In the genomic region with DNA sequence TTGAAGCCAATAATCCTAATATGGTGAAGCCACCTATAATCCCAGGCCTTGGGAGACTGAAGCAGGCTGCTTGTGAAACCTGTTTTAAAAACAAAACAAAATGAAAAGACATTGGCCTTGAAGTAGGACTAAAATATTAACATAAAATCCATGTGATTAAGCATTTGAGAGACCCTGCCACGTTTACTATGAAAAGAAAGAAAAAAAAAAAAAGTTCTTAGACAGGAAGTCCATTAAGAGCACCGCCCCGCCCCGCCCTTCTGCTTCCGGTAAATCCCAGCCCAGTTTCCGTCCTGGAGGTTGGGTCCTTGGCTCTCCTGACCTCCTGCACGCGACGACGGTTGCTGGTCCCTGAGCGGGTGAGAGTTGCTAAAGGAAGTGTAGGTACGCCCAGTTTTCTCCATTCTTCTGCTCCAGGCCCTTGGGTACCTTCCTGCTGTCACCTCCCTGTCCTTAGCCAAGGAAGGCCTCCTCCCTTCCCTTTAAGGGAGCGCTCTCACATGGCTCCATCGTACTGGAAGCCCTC, we compare ENCODE assay signal across 27 mouse cellular contexts. TPM values are rescaled to one million over a fixed set of nuclear protein-coding genes. Genes with fewer than 3 reads are reported as not detected.
A peak's percentile ranks its signal among the peaks of the same experiment; 100 is the strongest.
DNase-seq lines count a peak whose midpoint lies in the region; ATAC-seq and TF ChIP-seq lines count a peak whose summit lies in the region.
"Had no signal": no experiment of that assay in that cellular context is flagged by ENCODE, and none has a peak within 500 bp of the region (broad histone marks: within the 10 kb centered on the region; RNA-seq: fewer than 3 reads in every experiment).

A gene (plus strand): TSS at position 291 of the 526 bp plus-strand sequence.

- H3K79me2 ChIP-seq in heart, adult 2 months (replicated peaks; ENCODE audit: control insufficient read depth, insufficient read depth, low read length), result no peaks in the 10 kb centered on the region
- H3K79me2 ChIP-seq in CH12.LX (replicated peaks; ENCODE audit: control insufficient read depth, extremely low read depth, insufficient read depth, poor library complexity, severe bottlenecking), result no peaks in the 10 kb centered on the region

- TF ChIP-seq RAD21 in CH12.LX (IDR thresholded peaks at IDR 0.05; ENCODE audit: low read depth, low read length), result no peak

- H3K9ac ChIP-seq in heart, adult 2 months (ENCODE audit: low read depth, low read length), result no peak within 1 kb of the TSS
- H3K9ac ChIP-seq in liver, embryonic 13.5 days, result no peak within 1 kb of the TSS
- H3K9ac ChIP-seq in liver, embryonic 11.5 days (ENCODE audit: low read depth, low read length), result no peak within 1 kb of the TSS
- H3K9ac ChIP-seq in CH12.LX (ENCODE audit: insufficient read depth, low read depth), result no peak within 1 kb of the TSS
- H3K9ac ChIP-seq: embryonic facial prominence, embryonic 12.5 days; heart, embryonic 13.5 days; limb, embryonic 13.5 days; liver, embryonic 15.5 days had no signal

- H3K27ac ChIP-seq in heart, adult 2 months, result no peak within 1 kb of the TSS
- H3K27ac ChIP-seq in liver, embryonic 13.5 days, result no peak within 1 kb of the TSS
- no peak within 1 kb of the TSS for H3K27ac ChIP-seq in liver, embryonic 11.5 days (ENCODE audit: low read depth, low read length)
- no peak within 1 kb of the TSS for H3K27ac ChIP-seq in CH12.LX (ENCODE audit: insufficient read depth, low read depth)
- H3K27ac ChIP-seq: embryonic facial prominence, embryonic 12.5 days; heart, embryonic 13.5 days; limb, embryonic 13.5 days; liver, embryonic 15.5 days; stomach, postnatal 0 days had no signal

- WGBS in heart, adult 2 months, result 62% methylated on average over 14 of the region's 14 CpGs
- 60% methylated on average over 14 of the region's 14 CpGs for WGBS in liver, embryonic 13.5 days (ENCODE audit: insufficient replicate concordance)
- 70% methylated on average over 14 of the region's 14 CpGs for WGBS in liver, embryonic 11.5 days

- TF ChIP-seq CTCF in heart, adult 2 months (IDR thresholded peaks at IDR 0.05), result no peak
- no peak for TF ChIP-seq CTCF in CH12.LX (conservative IDR thresholded peaks at IDR 0.05 in 1 of 2, IDR thresholded peaks at IDR 0.05 in 1 of 2; ENCODE audit: low read depth in 2 of 2, low read length in 2 of 2)

- no peak for TF ChIP-seq EP300 in heart, adult 2 months (IDR thresholded peaks at IDR 0.05; ENCODE audit: insufficient read depth, low read depth, low read length)
- no peak for TF ChIP-seq EP300 in CH12.LX (IDR thresholded peaks at IDR 0.05; ENCODE audit: low read length)

- DNase-seq in heart, adult 2 months, result peak; percentile 10 to 24
- no peak for DNase-seq in heart, postnatal 14 days
- DNase-seq in liver, embryonic 13.5 days, result peak; percentile 1
- no peak for DNase-seq in liver, embryonic 11.5 days (ENCODE audit: low spot score)
- no peak for DNase-seq in CH12.LX (ENCODE audit: extremely low read depth)
- DNase-seq in R1 (ENCODE audit: low read depth, low spot score), result peak; percentile 82
- no peak for DNase-seq in right cerebral cortex, adult 18-20 months
- DNase-seq in MN1 (ENCODE audit: low spot score), result no peak
- DNase-seq: adrenal gland, adult 8-10 months; cerebellum, adult 9-10 months; gastrocnemius, postnatal 25 days; heart, postnatal 4 days; layer of hippocampus, postnatal 36 days; retina, postnatal 1 day; right cerebral cortex, postnatal 4 days; thymus, postnatal 36 days had no signal

- no peaks in the 10 kb centered on the region for H3K27me3 ChIP-seq in heart, adult 2 months (ENCODE audit: control insufficient read depth, insufficient read depth, low read length)
- no peaks in the 10 kb centered on the region for H3K27me3 ChIP-seq in liver, embryonic 13.5 days
- H3K27me3 ChIP-seq in liver, embryonic 11.5 days (replicated peaks; ENCODE audit: control insufficient read depth, insufficient read depth, low read length), result no peaks in the 10 kb centered on the region
- no peaks in the 10 kb centered on the region for H3K27me3 ChIP-seq in CH12.LX (replicated peaks)
- H3K27me3 ChIP-seq: embryonic facial prominence, embryonic 12.5 days; heart, embryonic 13.5 days; limb, embryonic 13.5 days; liver, embryonic 15.5 days had no signal

- ATAC-seq in liver, embryonic 13.5 days (ENCODE audit: low read depth), result no peak
- no peak for ATAC-seq in liver, embryonic 11.5 days (replicated peaks; ENCODE audit: low FRiP score)
- ATAC-seq: forebrain, embryonic 14.5 days; hindbrain, embryonic 16.5 days; intestine, postnatal 0 days had no signal

- no peak for TF ChIP-seq POLR2A in heart, adult 2 months (IDR thresholded peaks at IDR 0.05; ENCODE audit: insufficient read depth, low read depth, low read length)
- TF ChIP-seq POLR2A in CH12.LX (IDR thresholded peaks at IDR 0.05; ENCODE audit: low read depth, low read length), result 0 out of 2 replicates have a peak, but pooled peaks have one; percentile 17

- H3K9me3 ChIP-seq in liver, embryonic 13.5 days (replicated peaks), result no peaks in the 10 kb centered on the region
- H3K9me3 ChIP-seq in liver, embryonic 11.5 days (ENCODE audit: control insufficient read depth, low read length), result no peaks in the 10 kb centered on the region
- no peaks in the 10 kb centered on the region for H3K9me3 ChIP-seq in CH12.LX (replicated peaks; ENCODE audit: low read length)
- H3K9me3 ChIP-seq: embryonic facial prominence, embryonic 12.5 days; heart, embryonic 13.5 days; limb, embryonic 13.5 days; liver, embryonic 15.5 days had no signal

- intact Hi-C loops in heart, adult 2 months (cut with DNase I), result no loop called here
- intact Hi-C loops in heart, postnatal 14 days (cut with DNase I), result no loop called here

- H3K36me3 ChIP-seq in heart, adult 2 months (ENCODE audit: control insufficient read depth, insufficient read depth, low read length), result no peaks in the 10 kb centered on the region
- H3K36me3 ChIP-seq in liver, embryonic 13.5 days, result no peaks in the 10 kb centered on the region
- H3K36me3 ChIP-seq in liver, embryonic 11.5 days (ENCODE audit: control insufficient read depth, insufficient read depth, low read length), result no peaks in the 10 kb centered on the region
- no peaks in the 10 kb centered on the region for H3K36me3 ChIP-seq in CH12.LX (replicated peaks in 1 of 2; ENCODE audit: control insufficient read depth in 1 of 2, insufficient read depth in 1 of 2, low read length in 1 of 2)
- H3K36me3 ChIP-seq: embryonic facial prominence, embryonic 12.5 days; heart, embryonic 13.5 days; limb, embryonic 13.5 days; liver, embryonic 15.5 days had no signal

- H3K4me2 ChIP-seq in liver, embryonic 13.5 days, result no peak within 1 kb of the TSS
- no peak within 1 kb of the TSS for H3K4me2 ChIP-seq in liver, embryonic 11.5 days
- no peak within 1 kb of the TSS for H3K4me2 ChIP-seq in CH12.LX (ENCODE audit: insufficient read depth, low read depth, poor library complexity, severe bottlenecking)
- H3K4me2 ChIP-seq: embryonic facial prominence, embryonic 12.5 days; heart, embryonic 13.5 days; limb, embryonic 13.5 days; liver, embryonic 15.5 days; midbrain, embryonic 11.5 days had no signal

- H3K4me1 ChIP-seq in heart, adult 2 months (ENCODE audit: control insufficient read depth, insufficient read depth, low read length), result no peaks in the 10 kb centered on the region
- no peaks in the 10 kb centered on the region for H3K4me1 ChIP-seq in liver, embryonic 13.5 days (replicated peaks)
- H3K4me1 ChIP-seq in liver, embryonic 11.5 days (replicated peaks; ENCODE audit: control insufficient read depth, insufficient read depth, low read length), result no peaks in the 10 kb centered on the region
- no peaks in the 10 kb centered on the region for H3K4me1 ChIP-seq in CH12.LX (ENCODE audit: control insufficient read depth in 1 of 2, insufficient read depth in 2 of 2)
- H3K4me1 ChIP-seq: embryonic facial prominence, embryonic 12.5 days; heart, embryonic 13.5 days; limb, embryonic 13.5 days; liver, embryonic 15.5 days had no signal

- H3K4me3 ChIP-seq in heart, adult 2 months, result no peak within 1 kb of the TSS
- H3K4me3 ChIP-seq in liver, embryonic 13.5 days (replicated peaks), result no peak within 1 kb of the TSS
- H3K4me3 ChIP-seq in liver, embryonic 11.5 days (ENCODE audit: low read depth, low read length), result no peak within 1 kb of the TSS
- peak within 1 kb of the TSS in 2 of 3 experiments; percentile 10 to 13 for H3K4me3 ChIP-seq in CH12.LX (replicated peaks in 1 of 3; ENCODE audit: low read depth in 2 of 3, low read length in 2 of 3, poor library complexity in 1 of 3)
- H3K4me3 ChIP-seq: embryonic facial prominence, embryonic 12.5 days; erythroblast, embryonic 14.5 days; heart, embryonic 13.5 days; limb, embryonic 13.5 days; liver, embryonic 15.5 days had no signal

- in situ Hi-C loops in CH12.LX (cut with MboI; ENCODE audit: low pct_ligation_motif_present, low pct_unique_long_range_greater_than_20kb, low sequenced_read_pairs), result no loop called here

- dilution Hi-C loops in CH12.LX (cut with MboI; ENCODE audit: extremely low pct_ligation_motif_present, extremely low pct_unique_long_range_greater_than_20kb, low sequenced_read_pairs), result no loop called here

TF ChIP-seq in CH12.LX, 34 proteins besides CTCF, POLR2A, EP300 and RAD21 (continues in another document):
- TF ChIP-seq ELF1 (IDR thresholded peaks at IDR 0.05; ENCODE audit: low read depth, low read length) (0 out of 2 replicates have a peak, but pooled peaks have one; percentile 20), POLR2AphosphoS2 (IDR thresholded peaks at IDR 0.05; ENCODE audit: low read depth, low read length) (no peak), TBP (conservative IDR thresholded peaks at IDR 0.05; ENCODE audit: low read depth, low read length) (no peak), ZNF384 (IDR thresholded peaks at IDR 0.05; ENCODE audit: low read depth, low read length) (peak; percentile 78), CHD2 (IDR thresholded peaks at IDR 0.05; ENCODE audit: low read length) (no peak), JUN (IDR thresholded peaks at IDR 0.05; ENCODE audit: insufficient read depth, low read depth, low read length) (no peak), KAT2A (IDR thresholded peaks at IDR 0.05; ENCODE audit: insufficient replicate concordance, low read length) (no peak), IRF4 (IDR thresholded peaks at IDR 0.05; ENCODE audit: low read depth, low read length) (no peak), BHLHE40 (IDR thresholded peaks at IDR 0.05; ENCODE audit: low read depth, low read length) (no peak), HCFC1 (IDR thresholded peaks at IDR 0.05; ENCODE audit: low read depth, low read length) (no peak), MAZ (IDR thresholded peaks at IDR 0.05; ENCODE audit: low read depth, low read length) (no peak), GABPA (IDR thresholded peaks at IDR 0.05; ENCODE audit: insufficient replicate concordance, low read depth, low read length) (no peak)

RNA-seq across cellular contexts. Expression of the gene that starts here (rescaled TPM):
- under 1 TPM in 1 of 2 experiments, not detected in 1; 0.29 TPM for total RNA-seq in heart, adult 2 months (2021)
- 0.04 TPM in 1 of 2 replicates, not detected in the other for polyA plus RNA-seq in heart, adult 2 months (2012; rRNA removed)
- under 1 TPM in 1 of 2 experiments, not detected in 1; 0.44 TPM for total RNA-seq in heart, postnatal 14 days (2021)
- not detected in 2 replicates for polyA plus RNA-seq in liver, embryonic 13.5 days (2015; fragmentation: Nextera tagmentation; extraction: Ambion mirVana)
- polyA plus RNA-seq in liver, embryonic 11.5 days (2014; fragmentation: Nextera tagmentation; extraction: Ambion mirVana), result 0.16 and 0.23 TPM in 2 replicates
- 1.3 and 1.9 TPM in 2 replicates for total RNA-seq in CH12.LX (2012; rRNA removed)
- 2.3 and 2.7 TPM in 2 replicates for total RNA-seq in CH12.LX (2014; rRNA removed)
- polyA plus RNA-seq in CH12.LX (2012; ENCODE audit: insufficient read length, low read depth), result 2.3 and 3.1 TPM in 2 replicates
- total RNA-seq: gastrocnemius, postnatal 25 days; layer of hippocampus, postnatal 36 days had no signal
- polyA plus RNA-seq: C2C12; erythroblast, embryonic 14.5 days; forebrain, embryonic 14.5 days; heart, embryonic 13.5 days; intestine, postnatal 0 days; liver, embryonic 15.5 days; midbrain, embryonic 11.5 days had no signal

Comparison
In these comparisons a context has a peak if more than half of its experiments do, and no peak if none do; other contexts are left out.
1. Peak in DNase-seq in heart, adult 2 months; RNA of the gene not detected or under 1 TPM.
2. Peak in DNase-seq in liver, embryonic 13.5 days; RNA of the gene not detected or under 1 TPM.
3. H3K4me3 ChIP-seq: peak in CH12.LX (2 of 3); none in heart, adult 2 months (single experiment), liver, embryonic 13.5 days (single experiment) and liver, embryonic 11.5 days (single experiment).